Mouse (Mus musculus) hindbrain, postnatal 0 days (tissue): ENCODE measurements at regions not wholly inside any gene's neighbourhood (a gene's known extent, or its start where the extent isn't known, plus 50 kb on each side); places are given as distances from the start of the nearest gene placed in this dataset.

Experiments
- ATAC-seq: fragments of 200-750 bp; cut with Nextera tagmentation; 2 replicates; pipeline ENCODE4 v1.8.0; 2017; ENCODE audit warnings: mild to moderate bottlenecking, moderate TSS enrichment, moderate library complexity
- DNase-seq: peaks from one replicate; pipeline ENCODE4 v3.0.0-alpha.2; 2015; ENCODE audit warnings: low spot score
- H3K27ac ChIP-seq: fragments of 300-500 bp; sonication (generic); 2 replicates; pipeline ENCODE4 v1.5.1; 2014; ENCODE audit warnings: mild to moderate bottlenecking
- H3K27me3 ChIP-seq: fragments of 300-500 bp; sonication (generic); 2 replicates; pipeline ENCODE4 v1.6.1; 2014; ENCODE audit warnings: low read length, mixed read lengths; ENCODE audit not compliant: insufficient read depth
- H3K36me3 ChIP-seq: fragments of 300-500 bp; sonication (generic); 2 replicates; pipeline ENCODE4 v1.6.1; 2014; ENCODE audit warnings: low read length, mixed read lengths; ENCODE audit not compliant: insufficient read depth
- H3K4me1 ChIP-seq: fragments of 300-500 bp; sonication (generic); 2 replicates; pipeline ENCODE4 v1.6.1; 2014; ENCODE audit warnings: antibody characterized with exemption, low read length, mixed read lengths; ENCODE audit not compliant: insufficient read depth
- H3K4me2 ChIP-seq: fragments of 300-500 bp; sonication (generic); 2 replicates; pipeline ENCODE4 v1.6.1; 2014; ENCODE audit warnings: low read depth, mild to moderate bottlenecking, low read length, moderate library complexity, mixed read lengths
- H3K4me3 ChIP-seq: fragments of 300-500 bp; sonication (generic); 2 replicates; pipeline ENCODE4 v1.5.1; 2014; ENCODE audit warnings: low read length
- H3K9ac ChIP-seq: fragments of 300-500 bp; sonication (generic); replicated peaks from 2 replicates; pipeline ENCODE4 v1.6.1; 2014; ENCODE audit warnings: mild to moderate bottlenecking, low read length, moderate library complexity, mixed read lengths
- H3K9me3 ChIP-seq: fragments of 300-500 bp; sonication (generic); 2 replicates; pipeline ENCODE4 v1.6.1; 2016; ENCODE audit warnings: low read length, mixed read lengths
- CTCF ChIP-seq: IDR thresholded peaks from 2 replicates; pipeline ENCODE4 v1.5.1; 2016; ENCODE audit warnings: antibody characterized with exemption, control low read depth, low read depth
- WGBS: fragments of 180-500 bp; shearing (Covaris S2); extraction: QIAGEN DNeasy Blood & Tissue Kit; methylation state at CpG from one replicate; pipeline ENCODE4 v1.1.7; 2014; 5-methylcytosine and 5-hydroxymethylcytosine counted together

DNA sequence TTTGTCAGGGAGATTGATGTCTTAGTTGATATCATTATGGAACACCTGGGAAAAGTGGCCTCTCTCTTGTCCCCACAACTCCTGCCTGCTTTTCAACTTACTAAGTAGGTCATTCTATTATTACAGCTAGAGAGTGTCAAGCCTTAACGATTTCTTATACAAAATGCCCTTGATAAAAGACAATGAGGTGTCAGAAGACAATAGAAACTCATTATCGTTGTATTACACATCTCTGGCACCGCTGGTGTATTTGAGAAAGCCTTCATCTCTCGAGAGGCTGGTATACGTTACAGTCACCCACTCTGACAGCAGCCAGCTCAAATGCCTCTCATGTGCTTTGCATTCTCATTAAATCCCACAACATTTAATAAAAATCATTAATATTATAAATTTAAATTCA is 78.8 kb downstream of the Aldh8a1 start:
- H3K4me1 ChIP-seq = no peaks in the 10 kb centered on the region
- H3K27ac ChIP-seq = no peak overlapping the region
- no peak overlapping the region for H3K9ac ChIP-seq
- H3K36me3 ChIP-seq = no peaks in the 10 kb centered on the region
- WGBS = 37% methylated on average over 5 of the region's 5 CpGs
- no peak overlapping the region for H3K4me3 ChIP-seq
- TF ChIP-seq CTCF = no peak
- no peak overlapping the region for H3K4me2 ChIP-seq
- peak; percentile 33 for DNase-seq
- ATAC-seq = peak; percentile 35; the same call in 1 of the 2 replicates
- no peaks in the 10 kb centered on the region for H3K27me3 ChIP-seq
- H3K9me3 ChIP-seq = no peaks in the 10 kb centered on the region

DNA sequence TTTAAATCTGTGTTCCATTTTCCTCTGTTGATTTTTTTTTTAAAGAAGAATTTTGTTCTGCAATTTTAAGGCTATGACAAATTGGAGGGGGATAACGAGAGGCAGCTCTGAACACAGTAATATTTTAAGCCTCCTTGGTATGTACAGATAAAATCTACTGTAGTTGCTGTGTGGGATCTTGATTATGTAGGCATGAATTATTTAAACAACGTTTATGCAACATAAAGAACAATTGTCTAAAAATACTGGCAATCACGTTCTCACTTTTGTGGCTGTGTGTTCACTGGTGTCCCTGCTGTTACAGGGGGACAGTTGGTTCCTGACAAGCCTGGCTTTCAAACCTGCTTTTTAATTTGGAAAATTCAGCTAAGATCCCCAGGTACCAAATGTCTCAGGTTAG is 79.3 kb downstream of the Aldh8a1 start:
- no peak overlapping the region for H3K9ac ChIP-seq
- no peaks in the 10 kb centered on the region for H3K36me3 ChIP-seq
- H3K4me3 ChIP-seq = no peak overlapping the region
- ATAC-seq (no peak), DNase-seq (no peak)
- no peaks in the 10 kb centered on the region for H3K9me3 ChIP-seq
- H3K4me1 ChIP-seq = no peaks in the 10 kb centered on the region
- WGBS = 34% methylated on average over 3 of the region's 3 CpGs
- no peaks in the 10 kb centered on the region for H3K27me3 ChIP-seq
- no peak overlapping the region for H3K4me2 ChIP-seq
- H3K27ac ChIP-seq = 0 out of 2 replicates have a peak overlapping the region, but pooled peaks have one; percentile 42
- no peak for TF ChIP-seq CTCF

DNA sequence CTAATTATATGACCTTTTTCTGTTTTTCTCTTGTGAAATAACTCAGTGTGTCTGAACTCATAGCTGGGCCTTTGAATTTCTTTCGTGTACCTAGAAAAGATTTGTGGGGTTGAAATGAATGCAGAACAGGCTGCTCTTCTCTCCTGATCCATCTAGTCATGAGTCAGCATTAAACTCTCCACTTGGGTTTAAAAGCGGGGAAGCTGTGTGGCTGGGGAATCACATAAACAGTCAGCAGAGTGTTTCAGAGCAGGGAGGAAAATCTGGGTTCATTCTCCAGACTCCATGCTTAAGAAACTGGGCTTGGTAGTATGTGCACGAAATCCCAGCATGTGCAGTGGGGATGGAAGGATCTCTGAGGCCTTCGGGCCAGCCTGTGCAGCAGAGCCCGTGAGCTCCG is 79.9 kb downstream of the Aldh8a1 start:
- H3K27ac ChIP-seq = 0 out of 2 replicates have a peak overlapping the region, but pooled peaks have one; percentile 42
- no peak for TF ChIP-seq CTCF
- DNase-seq (no peak), ATAC-seq (no peak)
- WGBS = 52% methylated on average over 6 of the region's 6 CpGs
- H3K4me3 ChIP-seq = no peak overlapping the region
- no peaks in the 10 kb centered on the region for H3K4me1 ChIP-seq
- no peak overlapping the region for H3K4me2 ChIP-seq
- H3K9me3 ChIP-seq = no peaks in the 10 kb centered on the region
- no peaks in the 10 kb centered on the region for H3K36me3 ChIP-seq
- no peak overlapping the region for H3K9ac ChIP-seq
- no peaks in the 10 kb centered on the region for H3K27me3 ChIP-seq

DNA sequence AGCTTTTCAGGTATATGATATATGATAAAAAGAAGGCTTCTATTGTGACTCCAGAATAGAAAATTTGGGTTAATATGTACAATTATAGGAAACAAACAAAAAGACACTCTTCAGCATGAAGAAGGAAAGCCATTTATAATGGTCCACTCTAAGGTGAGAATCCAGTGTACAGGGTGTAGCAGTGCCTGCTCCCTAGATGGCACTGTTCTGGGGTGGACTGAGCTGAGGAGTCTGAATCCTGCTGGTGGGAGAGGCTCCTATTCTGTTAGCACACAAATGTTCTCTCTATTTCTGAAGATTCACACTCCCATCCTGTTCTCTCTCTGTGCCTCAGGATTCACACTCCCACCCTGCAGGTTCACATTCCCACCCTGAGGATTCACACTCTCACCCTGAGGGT is 81.5 kb downstream of the Aldh8a1 start:
- H3K4me3 ChIP-seq = no peak overlapping the region
- H3K4me1 ChIP-seq = no peaks in the 10 kb centered on the region
- H3K4me2 ChIP-seq = no peak overlapping the region
- H3K27me3 ChIP-seq = no peaks in the 10 kb centered on the region
- H3K9me3 ChIP-seq = no peaks in the 10 kb centered on the region
- no peak overlapping the region for H3K27ac ChIP-seq
- H3K36me3 ChIP-seq = no peaks in the 10 kb centered on the region
- no peak for DNase-seq
- no peak overlapping the region for H3K9ac ChIP-seq
- no peak for ATAC-seq
- peak; percentile 28 for TF ChIP-seq CTCF

DNA sequence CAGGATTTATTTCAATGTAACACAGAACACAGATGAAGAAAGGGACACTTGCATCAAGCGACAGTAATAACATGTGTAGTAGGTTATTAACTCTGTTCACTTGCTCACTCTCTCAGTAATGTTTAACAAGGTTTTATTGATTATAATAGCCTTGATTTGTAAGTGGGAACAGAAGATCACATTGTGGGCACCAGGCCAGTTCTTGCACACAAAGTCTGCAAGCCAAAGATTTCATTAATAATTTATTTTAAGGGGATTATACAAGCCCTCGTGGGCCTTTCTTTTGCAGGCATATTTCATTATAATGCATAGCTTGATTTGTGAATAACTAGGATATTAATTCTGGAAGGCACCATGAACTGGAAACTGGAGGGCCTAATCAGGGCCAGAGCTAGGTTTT is 83.0 kb downstream of the Aldh8a1 start:
- Histone ChIP-seq H3K4me1 (no peaks in the 10 kb centered on the region), H3K36me3 (no peaks in the 10 kb centered on the region), H3K27me3 (0 out of 2 replicates have a peak, but pooled peaks cover 4% of the 10 kb centered on the region), H3K9me3 (no peaks in the 10 kb centered on the region), H3K9ac (no peak overlapping the region), H3K27ac (no peak overlapping the region), H3K4me3 (no peak overlapping the region), H3K4me2 (no peak overlapping the region)
- no peak for ATAC-seq
- no peak for TF ChIP-seq CTCF
- DNase-seq = no peak
- 47% methylated on average over 2 of the region's 2 CpGs for WGBS

DNA sequence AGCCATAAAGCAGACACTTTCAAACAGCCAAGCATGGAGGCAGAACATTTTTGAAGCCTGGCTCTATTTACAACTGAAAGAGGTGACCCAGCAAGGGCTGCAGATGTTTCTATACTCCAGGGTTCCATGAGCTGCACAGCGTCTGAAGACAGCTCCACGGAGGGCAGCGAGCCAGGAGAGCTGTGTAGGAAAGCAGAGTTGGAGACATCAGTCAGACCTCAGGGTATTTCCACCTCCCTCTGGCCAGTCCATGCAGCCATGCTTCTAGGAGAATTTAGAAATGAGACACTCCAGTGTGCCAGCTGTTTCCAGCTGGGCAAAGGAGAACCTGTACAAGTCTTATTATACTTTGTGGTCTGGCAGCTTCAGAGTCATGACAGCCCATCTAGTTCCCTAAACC is 85.8 kb downstream of the Aldh8a1 start:
- WGBS = 56% methylated on average over 3 of the region's 3 CpGs
- 0 out of 2 replicates have a peak, but pooled peaks cover 4% of the 10 kb centered on the region for H3K27me3 ChIP-seq
- ATAC-seq (no peak), DNase-seq (no peak)
- no peak overlapping the region for H3K4me2 ChIP-seq
- no peak overlapping the region for H3K9ac ChIP-seq
- no peak for TF ChIP-seq CTCF
- H3K36me3 ChIP-seq = no peaks in the 10 kb centered on the region
- H3K9me3 ChIP-seq = no peaks in the 10 kb centered on the region
- H3K4me1 ChIP-seq = no peaks in the 10 kb centered on the region
- no peak overlapping the region for H3K27ac ChIP-seq
- H3K4me3 ChIP-seq = no peak overlapping the region

DNA sequence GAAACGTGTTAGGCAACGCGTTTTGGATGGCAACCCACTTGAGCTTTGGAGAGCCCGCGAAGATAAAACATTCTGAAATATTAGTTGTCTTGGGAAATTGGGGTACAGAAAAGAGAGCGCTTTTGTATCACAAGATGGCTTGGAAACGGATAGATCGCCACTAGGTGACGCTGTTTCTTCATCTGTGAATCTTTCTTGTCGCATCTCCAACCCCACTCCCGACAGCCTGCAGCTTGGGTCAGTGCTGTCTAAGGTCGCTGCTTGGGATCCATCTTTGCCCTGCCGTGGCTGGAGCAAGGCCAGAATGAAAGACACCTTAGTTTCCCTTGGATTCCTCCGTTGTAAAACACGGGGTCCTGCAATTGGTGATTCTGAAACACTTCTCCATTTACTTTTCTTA is 88.3 kb downstream of the Aldh8a1 start:
- ATAC-seq = peak; percentile 82
- 4% methylated on average over 15 of the region's 15 CpGs for whole genome bisulfite sequencing
- no peak overlapping the region for H3K4me3 ChIP-seq
- H3K36me3 ChIP-seq = no peaks in the 10 kb centered on the region
- no peaks in the 10 kb centered on the region for H3K9me3 ChIP-seq
- H3K4me1 ChIP-seq = no peaks in the 10 kb centered on the region
- TF ChIP-seq CTCF = peak; percentile 96
- DNase-seq = peak; percentile 95
- no peak overlapping the region; the same call in 1 of the 2 replicates for H3K9ac ChIP-seq
- no peak overlapping the region for H3K27ac ChIP-seq
- peak overlapping the region; percentile 44 for H3K4me2 ChIP-seq
- 0 out of 2 replicates have a peak, but pooled peaks cover 4% of the 10 kb centered on the region for H3K27me3 ChIP-seq
